Mouse (Mus musculus) heart, postnatal 0 days (tissue): ENCODE data around the gene Iqcf1.

Experiments used
- CTCF ChIP-seq: IDR thresholded peaks from 2 replicates; pipeline ENCODE4 v1.5.1; 2016; ENCODE audit warnings: antibody characterized with exemption, control low read depth, low read depth
- EP300 ChIP-seq: IDR thresholded peaks from 2 replicates; pipeline ENCODE4 v1.6.1; 2016; ENCODE audit warnings: antibody characterized with exemption, low read depth

- TF ChIP-seq CTCF (no peak), EP300 (no peak)
These were observed 38.7 kb upstream of the Iqcf1 start for GRCm38 (mm10) chr9:106461026-106461415.
